Mouse (Mus musculus) erythroid progenitor cell, adult 5-6 weeks (primary cell): ENCODE data around the gene Abraxas1. TPM values are rescaled to one million over a fixed set of nuclear protein-coding genes. Genes with fewer than 3 reads are reported as not detected.

Experiments used
- total RNA-seq, 2 experiments: library from RNA; stranded (forward) in 1 of 2; stranded (reverse) in 1 of 2; fragments of 150-400 nt in 1 of 2; fragments of 186-747, 209-891 nt in 1 of 2; gene quantifications; 2 replicates each; pipeline versions ENCODE4 v1.2.3 to v1.2.4; 2015 to 2017; ENCODE audit warnings: low replicate concordance in 2 of 2

Abraxas1 gene
- total RNA-seq, 2 experiments from 2014 or later: 12.6 to 22.4 TPM

Other genes starting within 250 kb of the Abraxas1 start
- 276 and 360 TPM in 2 replicates for gene Plac8, start 248.7 kb downstream of the Abraxas1 start, total RNA-seq (2015; ENCODE audit: low replicate concordance)
- gene Plac8, start 248.7 kb downstream of the Abraxas1 start, total RNA-seq (2017; ENCODE audit: low replicate concordance): 160 and 183 TPM in 2 replicates
- gene Coq2, start 145.8 kb downstream of the Abraxas1 start, total RNA-seq (2015; ENCODE audit: low replicate concordance): 3.8 and 7.6 TPM in 2 replicates
- gene Coq2, start 145.8 kb downstream of the Abraxas1 start, total RNA-seq (2017; ENCODE audit: low replicate concordance): 4.2 and 6.0 TPM in 2 replicates
- gene Hpse, start 101.2 kb downstream of the Abraxas1 start, total RNA-seq (2015; ENCODE audit: low replicate concordance): 2.5 and 4.0 TPM in 2 replicates
- gene Hpse, start 101.2 kb downstream of the Abraxas1 start, total RNA-seq (2017; ENCODE audit: low replicate concordance): 1.7 and 6.2 TPM in 2 replicates
- gene Helq, start 22.4 kb downstream of the Abraxas1 start, total RNA-seq (2015; ENCODE audit: low replicate concordance): 18.4 and 45.3 TPM in 2 replicates
- gene Helq, start 22.4 kb downstream of the Abraxas1 start, total RNA-seq (2017; ENCODE audit: low replicate concordance): 19.7 and 40.6 TPM in 2 replicates
- 40.2 and 119 TPM in 2 replicates for gene Mrps18c, start 22.3 kb downstream of the Abraxas1 start, total RNA-seq (2015; ENCODE audit: low replicate concordance)
- 31.3 and 92.2 TPM in 2 replicates for gene Mrps18c, start 22.3 kb downstream of the Abraxas1 start, total RNA-seq (2017; ENCODE audit: low replicate concordance)
- 1.8 and 7.1 TPM in 2 replicates for gene Gpat3, start 24.7 kb upstream of the Abraxas1 start, total RNA-seq (2015; ENCODE audit: low replicate concordance)
- 3.0 and 4.1 TPM in 2 replicates for gene Gpat3, start 24.7 kb upstream of the Abraxas1 start, total RNA-seq (2017; ENCODE audit: low replicate concordance)